Mouse (Mus musculus) midbrain, embryonic 10.5 days (tissue): ENCODE data around the gene Epha7. TPM values are rescaled to one million over a fixed set of nuclear protein-coding genes. Genes with fewer than 3 reads are reported as not detected.

Experiments used
- DNase-seq: peaks from one replicate; pipeline ENCODE4 v3.0.0-alpha.2; 2017; ENCODE audit warnings: low spot score
- H3K27ac ChIP-seq: fragments of 300-500 bp; sonication (generic); replicated peaks from 2 replicates; pipeline ENCODE4 v1.5.1; 2016; ENCODE audit warnings: mild to moderate bottlenecking
- H3K27me3 ChIP-seq: fragments of 300-500 bp; sonication (generic); 2 replicates; pipeline ENCODE4 v1.6.1; 2016; ENCODE audit warnings: low read depth, mild to moderate bottlenecking; ENCODE audit not compliant: poor library complexity, severe bottlenecking
- H3K36me3 ChIP-seq: fragments of 300-500 bp; sonication (generic); 2 replicates; pipeline ENCODE4 v1.6.1; 2016; ENCODE audit warnings: mild to moderate bottlenecking, moderate library complexity
- H3K4me1 ChIP-seq: fragments of 300-500 bp; sonication (generic); 2 replicates; pipeline ENCODE4 v1.6.1; 2016
- H3K4me3 ChIP-seq: fragments of 300-500 bp; sonication (generic); 2 replicates; pipeline ENCODE4 v1.5.1; 2016; ENCODE audit warnings: mild to moderate bottlenecking, moderate library complexity
- H3K9me3 ChIP-seq: fragments of 300-500 bp; sonication (generic); replicated peaks from 2 replicates; pipeline ENCODE4 v1.6.1; 2016; ENCODE audit warnings: mild to moderate bottlenecking
- WGBS: fragments of 180-500 bp; shearing (Covaris S2); methylation state at CpG from one replicate; pipeline ENCODE4 v1.1.7; 2016; 5-methylcytosine and 5-hydroxymethylcytosine counted together
- polyA plus RNA-seq: library from polyadenylated mRNA; unstranded; fragments of >200 nt; fragmentation: Nextera tagmentation; extraction: Ambion mirVana; gene quantifications from 2 replicates; pipeline ENCODE4 v1.2.1, GENCODE M21; 2016

Epha7 gene
- polyA plus RNA-seq, 1 experiment from 2014 or later: 68.3 TPM

GRCm38 (mm10) chr4:28850388-28850787 is 37.5 kb downstream of the Epha7 start:
- no peaks in the 10 kb centered on the region for H3K9me3 ChIP-seq
- H3K4me3 ChIP-seq: no peak overlapping the region
- no peak overlapping the region for H3K27ac ChIP-seq
- DNase-seq: no peak
- WGBS: 91% methylated on average over 2 of the region's 2 CpGs
- peaks cover 4% of the 10 kb centered on the region; the same call in 1 of the 2 replicates for H3K36me3 ChIP-seq
- no peaks in the 10 kb centered on the region for H3K4me1 ChIP-seq
- no peaks in the 10 kb centered on the region for H3K27me3 ChIP-seq

GRCm38 (mm10) chr4:28862845-28863666 is 50.1 kb downstream of the Epha7 start:
- Histone ChIP-seq H3K36me3 (no peaks in the 10 kb centered on the region), H3K4me1 (no peaks in the 10 kb centered on the region), H3K27me3 (no peaks in the 10 kb centered on the region), H3K4me3 (no peak overlapping the region), H3K9me3 (no peaks in the 10 kb centered on the region), H3K27ac (no peak overlapping the region)
- WGBS: 85% methylated on average over 6 of the region's 6 CpGs
- no peak for DNase-seq

GRCm38 (mm10) chr4:28866411-28866810 is 53.5 kb downstream of the Epha7 start:
- no peak overlapping the region for H3K27ac ChIP-seq
- H3K9me3 ChIP-seq: no peaks in the 10 kb centered on the region
- peaks cover 2% of the 10 kb centered on the region for H3K36me3 ChIP-seq
- no peaks in the 10 kb centered on the region for H3K4me1 ChIP-seq
- H3K27me3 ChIP-seq: no peaks in the 10 kb centered on the region
- H3K4me3 ChIP-seq: no peak overlapping the region
- no peak for DNase-seq
- WGBS: 66% methylated on average over 2 of the region's 2 CpGs

- Histone ChIP-seq H3K4me3 (no peak overlapping the region), H3K27me3 (no peaks in the 10 kb centered on the region), H3K4me1 (no peaks in the 10 kb centered on the region), H3K36me3 (peaks cover 24% of the 10 kb centered on the region), H3K9me3 (no peaks in the 10 kb centered on the region), H3K27ac (no peak overlapping the region)
- DNase-seq: no peak
- WGBS: 91% methylated on average over 11 of the region's 11 CpGs
Measured at GRCm38 (mm10) chr4:28871615-28872014, 58.7 kb downstream of the Epha7 start.

- Histone ChIP-seq H3K4me3 (no peak overlapping the region), H3K36me3 (no peaks in the 10 kb centered on the region), H3K4me1 (peaks cover 9% of the 10 kb centered on the region), H3K27me3 (no peaks in the 10 kb centered on the region), H3K27ac (no peak overlapping the region), H3K9me3 (no peaks in the 10 kb centered on the region)
- WGBS: 66% methylated on average over 5 of the region's 5 CpGs
- no peak for DNase-seq
Measured at GRCm38 (mm10) chr4:28881271-28882044, 68.5 kb downstream of the Epha7 start.

GRCm38 (mm10) chr4:28889630-28890029 is 76.7 kb downstream of the Epha7 start:
- Histone ChIP-seq H3K4me3 (no peak overlapping the region), H3K36me3 (no peaks in the 10 kb centered on the region), H3K27ac (no peak overlapping the region), H3K4me1 (no peaks in the 10 kb centered on the region; the same call in 1 of the 2 replicates), H3K9me3 (no peaks in the 10 kb centered on the region), H3K27me3 (no peaks in the 10 kb centered on the region)
- 94% methylated on average over 5 of the region's 5 CpGs for WGBS
- no peak for DNase-seq

GRCm38 (mm10) chr4:28890102-28890501 is 77.2 kb downstream of the Epha7 start:
- no peak overlapping the region for H3K27ac ChIP-seq
- WGBS: 82% methylated on average over 3 of the region's 3 CpGs
- no peaks in the 10 kb centered on the region for H3K27me3 ChIP-seq
- no peaks in the 10 kb centered on the region for H3K36me3 ChIP-seq
- no peaks in the 10 kb centered on the region; the same call in 1 of the 2 replicates for H3K4me1 ChIP-seq
- no peak for DNase-seq
- H3K9me3 ChIP-seq: no peaks in the 10 kb centered on the region
- no peak overlapping the region for H3K4me3 ChIP-seq

- Histone ChIP-seq H3K4me3 (no peak overlapping the region), H3K4me1 (no peaks in the 10 kb centered on the region), H3K36me3 (no peaks in the 10 kb centered on the region), H3K27me3 (no peaks in the 10 kb centered on the region), H3K9me3 (no peaks in the 10 kb centered on the region), H3K27ac (no peak overlapping the region)
- no peak for DNase-seq
- WGBS: 91% methylated on average over 7 of the region's 7 CpGs
Measured at GRCm38 (mm10) chr4:28895480-28895879, 82.5 kb downstream of the Epha7 start.

GRCm38 (mm10) chr4:28899373-28899772 is 86.4 kb downstream of the Epha7 start:
- WGBS: 95% methylated on average over 4 of the region's 4 CpGs
- H3K27me3 ChIP-seq: no peaks in the 10 kb centered on the region
- H3K9me3 ChIP-seq: no peaks in the 10 kb centered on the region
- no peaks in the 10 kb centered on the region for H3K36me3 ChIP-seq
- H3K27ac ChIP-seq: no peak overlapping the region
- no peak overlapping the region for H3K4me3 ChIP-seq
- no peak for DNase-seq
- no peaks in the 10 kb centered on the region for H3K4me1 ChIP-seq

- H3K27me3 ChIP-seq: no peaks in the 10 kb centered on the region
- H3K36me3 ChIP-seq: no peaks in the 10 kb centered on the region
- H3K27ac ChIP-seq: no peak overlapping the region
- 95% methylated on average over 11 of the region's 11 CpGs for WGBS
- H3K4me3 ChIP-seq: no peak overlapping the region
- DNase-seq: no peak
- H3K4me1 ChIP-seq: no peaks in the 10 kb centered on the region
- H3K9me3 ChIP-seq: no peaks in the 10 kb centered on the region
Measured at GRCm38 (mm10) chr4:28899783-28900182, 86.9 kb downstream of the Epha7 start.

- WGBS: 93% methylated on average over 5 of the region's 5 CpGs
- Histone ChIP-seq H3K36me3 (no peaks in the 10 kb centered on the region), H3K27ac (no peak overlapping the region), H3K4me1 (0 out of 2 replicates have a peak, but pooled peaks cover 4% of the 10 kb centered on the region), H3K9me3 (no peaks in the 10 kb centered on the region), H3K4me3 (no peak overlapping the region), H3K27me3 (no peaks in the 10 kb centered on the region)
- DNase-seq: no peak
Measured at GRCm38 (mm10) chr4:28901496-28901895, 88.6 kb downstream of the Epha7 start.

GRCm38 (mm10) chr4:28902004-28902704 is 89.2 kb downstream of the Epha7 start:
- H3K9me3 ChIP-seq: no peaks in the 10 kb centered on the region
- DNase-seq: no peak
- no peaks in the 10 kb centered on the region for H3K36me3 ChIP-seq
- H3K27ac ChIP-seq: no peak overlapping the region
- 88% methylated on average over 4 of the region's 4 CpGs for WGBS
- H3K4me3 ChIP-seq: no peak overlapping the region
- no peaks in the 10 kb centered on the region for H3K27me3 ChIP-seq
- H3K4me1 ChIP-seq: 0 out of 2 replicates have a peak, but pooled peaks cover 4% of the 10 kb centered on the region
